Mouse (Mus musculus) liver, embryonic 15.5 days (tissue): ENCODE data around the gene BC004004. TPM values are rescaled to one million over a fixed set of nuclear protein-coding genes. Genes with fewer than 3 reads are reported as not detected.
"Not testable (repeated sequence)": the region's sequence is repeated elsewhere in the genome, so short reads cannot be mapped to it uniquely, and the experiment has no call there.

Experiments
- ATAC-seq: fragments of 200-750 bp; cut with Nextera tagmentation; 2 replicates; pipeline ENCODE4 v1.8.0; 2017; ENCODE audit warnings: moderate number of reproducible peaks, mild to moderate bottlenecking, moderate library complexity; ENCODE audit not compliant: insufficient read depth
- H3K27ac ChIP-seq: fragments of 300-500 bp; sonication (generic); replicated peaks from 2 replicates; pipeline ENCODE4 v1.5.1; 2015; ENCODE audit warnings: mild to moderate bottlenecking, inconsistent platforms
- H3K27me3 ChIP-seq: fragments of 300-500 bp; sonication (generic); 2 replicates; pipeline ENCODE4 v1.6.1; 2015; ENCODE audit warnings: mild to moderate bottlenecking, inconsistent platforms
- H3K36me3 ChIP-seq: fragments of 300-500 bp; sonication (generic); replicated peaks from 2 replicates; pipeline ENCODE4 v1.6.1; 2015; ENCODE audit warnings: moderate library complexity, mild to moderate bottlenecking, inconsistent platforms
- H3K4me1 ChIP-seq: fragments of 300-500 bp; sonication (generic); replicated peaks from 2 replicates; pipeline ENCODE4 v1.6.1; 2015; ENCODE audit warnings: inconsistent platforms
- H3K4me2 ChIP-seq: fragments of 300-500 bp; sonication (generic); 2 replicates; pipeline ENCODE4 v1.6.1; 2015; ENCODE audit warnings: moderate library complexity, mild to moderate bottlenecking, inconsistent platforms
- H3K4me3 ChIP-seq: fragments of 300-500 bp; sonication (generic); replicated peaks from 2 replicates; pipeline ENCODE4 v1.5.1; 2015; ENCODE audit warnings: mild to moderate bottlenecking, inconsistent platforms
- H3K9ac ChIP-seq: fragments of 300-500 bp; sonication (generic); 2 replicates; pipeline ENCODE4 v1.6.1; 2015; ENCODE audit warnings: moderate library complexity, mild to moderate bottlenecking, inconsistent platforms
- H3K9me3 ChIP-seq: fragments of 300-500 bp; sonication (generic); replicated peaks from 2 replicates; pipeline ENCODE4 v1.6.1; 2016; ENCODE audit warnings: inconsistent platforms
- WGBS: fragments of 180-500 bp; shearing (Covaris S2); methylation state at CpG from one replicate; pipeline ENCODE4 v1.1.7; 2015; ENCODE audit warnings: mixed read lengths; ENCODE audit not compliant: insufficient replicate concordance; 5-methylcytosine and 5-hydroxymethylcytosine counted together
- polyA plus RNA-seq: library from polyadenylated mRNA; unstranded; fragments of >200 nt; fragmentation: Nextera tagmentation; extraction: Ambion mirVana; gene quantifications from 2 replicates; pipeline ENCODE4 v1.2.1, GENCODE M21; 2015

BC004004 gene
- polyA plus RNA-seq, 1 experiment from 2014 or later = 62.7 TPM

GRCm38 (mm10) chr17:29260501-29260900 lies 8.1 kb upstream of the BC004004 start:
- no peak overlapping the region for H3K9ac ChIP-seq
- WGBS = 81% methylated on average over 15 of the region's 15 CpGs
- H3K27ac ChIP-seq = peak overlapping the region; percentile 29
- peak overlapping the region; percentile 3; the same call in 1 of the 2 replicates for H3K4me2 ChIP-seq
- H3K4me1 ChIP-seq = peaks cover 79% of the 10 kb centered on the region
- H3K4me3 ChIP-seq = no peak overlapping the region
- ATAC-seq = no peak
- H3K36me3 ChIP-seq = peaks cover 68% of the 10 kb centered on the region
- H3K27me3 ChIP-seq = no peaks in the 10 kb centered on the region
- H3K9me3 ChIP-seq = no peaks in the 10 kb centered on the region

- peak overlapping the region; percentile 93; the same call in 1 of the 2 replicates for H3K9ac ChIP-seq
- WGBS = 77% methylated on average over 22 of the region's 22 CpGs
- H3K27me3 ChIP-seq = no peaks in the 10 kb centered on the region
- peak overlapping the region; percentile 96 for H3K4me3 ChIP-seq
- no peak for ATAC-seq
- peak overlapping the region; percentile 82 for H3K4me2 ChIP-seq
- peaks cover 56% of the 10 kb centered on the region for H3K36me3 ChIP-seq
- no peaks in the 10 kb centered on the region for H3K9me3 ChIP-seq
- H3K27ac ChIP-seq = no peak overlapping the region
- peaks cover 82% of the 10 kb centered on the region for H3K4me1 ChIP-seq
Observed at GRCm38 (mm10) chr17:29261603-29262258, 6.9 kb upstream of the BC004004 start.

- WGBS = 24% methylated on average over 2 of the region's 2 CpGs
- Histone ChIP-seq H3K4me1 (peaks cover 78% of the 10 kb centered on the region), H3K4me2 (peak overlapping the region; percentile 82), H3K9ac (peak overlapping the region; percentile 93; the same call in 1 of the 2 replicates), H3K36me3 (peaks cover 51% of the 10 kb centered on the region), H3K9me3 (no peaks in the 10 kb centered on the region), H3K27me3 (no peaks in the 10 kb centered on the region), H3K27ac (no peak overlapping the region), H3K4me3 (peak overlapping the region; percentile 96)
- ATAC-seq = no peak
Observed at GRCm38 (mm10) chr17:29262259-29262649, 6.3 kb upstream of the BC004004 start.

- H3K4me3 ChIP-seq = peak overlapping the region; percentile 96
- no peaks in the 10 kb centered on the region for H3K9me3 ChIP-seq
- H3K4me1 ChIP-seq = peaks cover 75% of the 10 kb centered on the region
- peak overlapping the region; percentile 97 for H3K27ac ChIP-seq
- H3K4me2 ChIP-seq = peak overlapping the region; percentile 82
- ATAC-seq = no peak; the same call in 1 of the 2 replicates
- H3K9ac ChIP-seq = peak overlapping the region; percentile 93
- no peaks in the 10 kb centered on the region for H3K27me3 ChIP-seq
- peaks cover 39% of the 10 kb centered on the region for H3K36me3 ChIP-seq
- under 1% methylated on average over 14 of the region's 14 CpGs for WGBS
Observed at GRCm38 (mm10) chr17:29263417-29263816, 5.2 kb upstream of the BC004004 start.

GRCm38 (mm10) chr17:29263840-29264633 lies 4.6 kb upstream of the BC004004 start, which contains the start of gene Ppil1:
Gene Ppil1, minus strand, starts transcription at chr17:29264186.
- peaks cover 33% of the 10 kb centered on the region for H3K36me3 ChIP-seq
- WGBS = 6% methylated on average over 38 of the region's 38 CpGs
- peaks cover 71% of the 10 kb centered on the region for H3K4me1 ChIP-seq

GRCm38 (mm10) chr17:29264760-29265159 lies 3.8 kb upstream of the BC004004 start:
- Histone ChIP-seq H3K4me1 (peaks cover 70% of the 10 kb centered on the region), H3K9ac (peak overlapping the region; percentile 93), H3K4me2 (peak overlapping the region; percentile 82), H3K27me3 (no peaks in the 10 kb centered on the region), H3K9me3 (no peaks in the 10 kb centered on the region), H3K4me3 (peak overlapping the region; percentile 96), H3K36me3 (peaks cover 26% of the 10 kb centered on the region), H3K27ac (peak overlapping the region; percentile 97)
- ATAC-seq = no peak
- 55% methylated on average over 5 of the region's 5 CpGs for WGBS

More at GRCm38 (mm10) chr17:29263840-29264633, 4.6 kb upstream of the BC004004 start, which contains the start of gene Ppil1:
- ATAC-seq = peak; percentile 56
- peak within 1 kb of the TSS; percentile 93 for H3K9ac ChIP-seq
- peak within 1 kb of the TSS; percentile 82 for H3K4me2 ChIP-seq
- peak within 1 kb of the TSS; percentile 96 for H3K4me3 ChIP-seq
- H3K27me3 ChIP-seq = no peaks in the 10 kb centered on the region
- H3K27ac ChIP-seq = peak within 1 kb of the TSS; percentile 97
- H3K9me3 ChIP-seq = no peaks in the 10 kb centered on the region

- WGBS = 81% methylated on average over 2 of the region's 2 CpGs
- not testable (repeated sequence) for H3K27me3 ChIP-seq, H3K36me3 ChIP-seq, H3K27ac ChIP-seq, H3K9ac ChIP-seq, H3K4me2 ChIP-seq, H3K4me3 ChIP-seq, ATAC-seq, H3K9me3 ChIP-seq
- peaks cover 64% of the 10 kb centered on the region for H3K4me1 ChIP-seq
Observed at GRCm38 (mm10) chr17:29267040-29267439, 1.5 kb upstream of the BC004004 start.

GRCm38 (mm10) chr17:29267931-29268681 lies 482 bp upstream of the BC004004 start:
- peaks cover 54% of the 10 kb centered on the region for H3K4me1 ChIP-seq
- peak overlapping the region; percentile 91 for H3K9ac ChIP-seq
- peak overlapping the region; percentile 95 for H3K27ac ChIP-seq
- H3K27me3 ChIP-seq = no peaks in the 10 kb centered on the region
- ATAC-seq = no peak
- peak overlapping the region; percentile 81 for H3K4me2 ChIP-seq
- H3K36me3 ChIP-seq = no peaks in the 10 kb centered on the region
- H3K4me3 ChIP-seq = peak overlapping the region; percentile 91
- H3K9me3 ChIP-seq = no peaks in the 10 kb centered on the region
- WGBS = 58% methylated on average over 6 of the region's 6 CpGs

- Histone ChIP-seq H3K4me3 (peak overlapping the region; percentile 91), H3K4me1 (peaks cover 53% of the 10 kb centered on the region)
- ATAC-seq = no peak
Observed at GRCm38 (mm10) chr17:29269349-29269706, 740 bp downstream of the BC004004 start.

GRCm38 (mm10) chr17:29270148-29270698 lies 1.6 kb downstream of the BC004004 start:
- WGBS = 80% methylated on average over 9 of the region's 9 CpGs
- Histone ChIP-seq H3K27me3 (no peaks in the 10 kb centered on the region), H3K4me3 (peak overlapping the region; percentile 91), H3K36me3 (no peaks in the 10 kb centered on the region), H3K4me1 (peaks cover 47% of the 10 kb centered on the region), H3K4me2 (peak overlapping the region; percentile 81), H3K27ac (peak overlapping the region; percentile 95; the same call in 1 of the 2 replicates), H3K9ac (peak overlapping the region; percentile 91; the same call in 1 of the 2 replicates), H3K9me3 (no peaks in the 10 kb centered on the region)
- no peak for ATAC-seq

More at GRCm38 (mm10) chr17:29269349-29269706, 740 bp downstream of the BC004004 start:
- 10% methylated on average over 10 of the region's 10 CpGs for WGBS
- peak overlapping the region; percentile 95 for H3K27ac ChIP-seq
- H3K9me3 ChIP-seq = no peaks in the 10 kb centered on the region
- H3K4me2 ChIP-seq = peak overlapping the region; percentile 81
- peak overlapping the region; percentile 91 for H3K9ac ChIP-seq
- H3K36me3 ChIP-seq = no peaks in the 10 kb centered on the region
- H3K27me3 ChIP-seq = no peaks in the 10 kb centered on the region
